Mouse (Mus musculus) intestine, postnatal 0 days (tissue): ENCODE measurements at regions not wholly inside any gene's neighbourhood (a gene's known extent, or its start where the extent isn't known, plus 50 kb on each side); places are given as distances from the start of the nearest gene placed in this dataset.

Source experiments
- ATAC-seq: fragments of 200-750 bp; cut with Nextera tagmentation; 2 replicates; pipeline ENCODE4 v1.8.0; 2017; ENCODE audit warnings: mild to moderate bottlenecking, moderate TSS enrichment, moderate library complexity
- H3K27ac ChIP-seq: fragments of 300-500 bp; sonication (generic); 2 replicates; pipeline ENCODE4 v1.5.1; 2014; ENCODE audit warnings: mild to moderate bottlenecking, low read depth, low read length, moderate library complexity
- H3K27me3 ChIP-seq: fragments of 300-500 bp; sonication (generic); replicated peaks from 2 replicates; pipeline ENCODE4 v1.6.1; 2014; ENCODE audit warnings: low read length, mixed read lengths; ENCODE audit not compliant: control insufficient read depth, insufficient read depth
- H3K36me3 ChIP-seq: fragments of 300-500 bp; sonication (generic); 2 replicates; pipeline ENCODE4 v1.6.1; 2014; ENCODE audit warnings: mild to moderate bottlenecking, moderate library complexity; ENCODE audit not compliant: control insufficient read depth, insufficient read depth
- H3K4me1 ChIP-seq: fragments of 300-500 bp; sonication (generic); replicated peaks from 2 replicates; pipeline ENCODE4 v1.6.1; 2014; ENCODE audit warnings: antibody characterized with exemption, low read length, mixed read lengths; ENCODE audit not compliant: control insufficient read depth, insufficient read depth
- H3K4me2 ChIP-seq: fragments of 300-500 bp; sonication (generic); replicated peaks from 2 replicates; pipeline ENCODE4 v1.6.1; 2014; ENCODE audit warnings: low read depth, mild to moderate bottlenecking, moderate library complexity
- H3K4me3 ChIP-seq: fragments of 300-500 bp; sonication (generic); 2 replicates; pipeline ENCODE4 v1.5.1; 2014; ENCODE audit warnings: low read depth, low read length
- H3K9ac ChIP-seq: fragments of 300-500 bp; sonication (generic); 2 replicates; pipeline ENCODE4 v1.6.1; 2014; ENCODE audit warnings: mild to moderate bottlenecking, low read depth, low read length
- H3K9me3 ChIP-seq: fragments of 300-500 bp; sonication (generic); 2 replicates; pipeline ENCODE4 v1.6.1; 2016; ENCODE audit warnings: mixed run types; ENCODE audit not compliant: control insufficient read depth
- CTCF ChIP-seq: sonication (generic); IDR thresholded peaks from 2 replicates; pipeline ENCODE4 v1.5.1; 2016; ENCODE audit warnings: low read depth, mild to moderate bottlenecking, control low read depth, antibody characterized with exemption, moderate library complexity
- WGBS: fragments of 180-500 bp; shearing (Covaris S2); extraction: QIAGEN DNeasy Blood & Tissue Kit; methylation state at CpG from one replicate; pipeline ENCODE4 v1.1.7; 2014; 5-methylcytosine and 5-hydroxymethylcytosine counted together

- Histone ChIP-seq H3K9ac (no peak overlapping the region), H3K27ac (no peak overlapping the region), H3K27me3 (no peaks in the 10 kb centered on the region), H3K4me2 (no peak overlapping the region), H3K4me1 (no peaks in the 10 kb centered on the region), H3K9me3 (no peaks in the 10 kb centered on the region), H3K36me3 (no peaks in the 10 kb centered on the region), H3K4me3 (no peak overlapping the region)
- WGBS: 54% methylated on average over 5 of the region's 5 CpGs
- no peak for ATAC-seq
- TF ChIP-seq CTCF: no peak
Measured at GRCm38 (mm10) chr9:47909051-47909450, 252.8 kb upstream of the Nxpe4 start.

DNA sequence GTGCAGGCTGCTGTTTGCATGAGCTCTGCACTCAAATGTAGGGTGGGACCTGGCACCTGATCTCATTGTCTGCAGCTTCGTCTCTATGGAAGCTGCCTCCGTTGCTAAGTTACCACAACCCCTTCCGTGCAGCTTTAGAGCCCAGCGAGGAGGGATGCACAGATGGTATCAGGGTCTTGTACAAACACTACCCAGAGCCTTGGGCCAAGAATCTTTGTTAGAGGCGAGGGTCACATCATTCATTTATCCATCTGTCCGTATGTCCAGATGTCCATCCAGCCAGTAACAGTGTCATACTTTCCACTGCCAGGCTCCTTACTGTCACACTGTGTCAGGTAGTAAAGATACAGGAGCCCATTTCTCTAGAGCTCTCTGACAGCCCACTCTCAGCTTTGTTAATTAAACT, 251.3 kb upstream of the Nxpe4 start:
- H3K9me3 ChIP-seq: no peaks in the 10 kb centered on the region
- no peak overlapping the region for H3K4me2 ChIP-seq
- H3K27me3 ChIP-seq: no peaks in the 10 kb centered on the region
- 22% methylated on average over 6 of the region's 6 CpGs for WGBS
- no peak overlapping the region for H3K4me3 ChIP-seq
- H3K4me1 ChIP-seq: no peaks in the 10 kb centered on the region
- H3K27ac ChIP-seq: no peak overlapping the region
- no peaks in the 10 kb centered on the region for H3K36me3 ChIP-seq
- no peak for TF ChIP-seq CTCF
- ATAC-seq: no peak
- H3K9ac ChIP-seq: no peak overlapping the region

DNA sequence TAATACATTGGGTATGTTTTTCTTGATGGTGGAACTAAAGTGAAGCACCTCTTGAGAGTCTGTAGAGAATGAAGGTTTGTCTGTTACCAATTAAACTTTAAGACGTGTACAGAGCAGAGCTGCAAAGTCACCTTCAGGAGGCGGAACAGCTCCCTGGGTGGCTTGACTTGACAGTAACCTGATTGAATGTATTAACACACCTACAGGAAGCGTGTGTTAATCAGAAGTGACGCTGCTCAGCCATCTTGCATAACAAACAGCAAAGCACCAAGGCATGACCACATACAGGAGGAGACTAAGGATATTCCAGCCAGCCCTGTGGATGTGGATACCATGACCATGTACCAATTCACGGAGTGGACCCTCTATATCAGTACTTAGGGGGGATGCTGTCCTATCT, 249.0 kb upstream of the Nxpe4 start:
- Histone ChIP-seq H3K9ac (no peak overlapping the region), H3K27ac (no peak overlapping the region), H3K9me3 (no peaks in the 10 kb centered on the region), H3K4me2 (no peak overlapping the region), H3K4me3 (no peak overlapping the region), H3K36me3 (no peaks in the 10 kb centered on the region), H3K27me3 (no peaks in the 10 kb centered on the region), H3K4me1 (no peaks in the 10 kb centered on the region)
- 81% methylated on average over 5 of the region's 5 CpGs for WGBS
- no peak for TF ChIP-seq CTCF
- no peak for ATAC-seq

GRCm38 (mm10) chr9:47935299-47935698, 226.5 kb upstream of the Nxpe4 start:
- Histone ChIP-seq H3K36me3 (no peaks in the 10 kb centered on the region), H3K4me3 (no peak overlapping the region), H3K4me2 (no peak overlapping the region), H3K9ac (no peak overlapping the region), H3K9me3 (no peaks in the 10 kb centered on the region), H3K27me3 (no peaks in the 10 kb centered on the region), H3K4me1 (no peaks in the 10 kb centered on the region), H3K27ac (no peak overlapping the region)
- 79% methylated on average over 2 of the region's 2 CpGs for WGBS
- peak; percentile 56 for TF ChIP-seq CTCF
- ATAC-seq: no peak

DNA sequence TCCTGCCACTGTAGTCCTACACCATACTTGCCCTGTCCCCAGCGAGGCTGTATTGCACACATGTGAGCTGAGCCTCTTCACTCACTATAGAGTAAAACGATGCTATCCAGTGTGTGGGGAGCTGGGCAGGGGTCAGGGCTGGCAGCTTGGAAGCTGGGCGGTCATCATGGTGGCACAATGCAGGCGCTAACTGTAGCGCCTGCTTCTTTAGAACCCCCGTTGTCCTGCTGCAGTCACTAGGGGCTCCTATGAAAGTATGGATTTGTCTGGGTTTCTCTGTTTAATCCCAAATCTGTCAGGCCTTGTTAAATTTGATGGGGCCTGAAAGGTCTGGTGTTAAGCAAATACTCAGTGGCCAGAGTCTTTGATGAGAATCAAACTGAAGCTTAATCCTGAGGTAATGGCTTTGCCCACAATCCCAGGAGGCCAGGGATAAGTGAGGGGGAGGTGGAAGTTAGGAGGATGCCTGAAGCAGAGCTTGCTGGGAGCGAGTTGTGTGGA, 225.8 kb upstream of the Nxpe4 start:
- no peak overlapping the region for H3K27ac ChIP-seq
- no peak overlapping the region for H3K4me3 ChIP-seq
- H3K4me2 ChIP-seq: no peak overlapping the region
- no peak overlapping the region for H3K9ac ChIP-seq
- ATAC-seq: no peak
- H3K9me3 ChIP-seq: no peaks in the 10 kb centered on the region
- no peaks in the 10 kb centered on the region for H3K36me3 ChIP-seq
- WGBS: 71% methylated on average over 7 of the region's 7 CpGs
- H3K27me3 ChIP-seq: no peaks in the 10 kb centered on the region
- H3K4me1 ChIP-seq: no peaks in the 10 kb centered on the region
- no peak for TF ChIP-seq CTCF

GRCm38 (mm10) chr9:47938941-47939710, 222.7 kb upstream of the Nxpe4 start:
- ATAC-seq: no peak
- H3K4me1 ChIP-seq: no peaks in the 10 kb centered on the region
- no peak overlapping the region for H3K9ac ChIP-seq
- H3K27ac ChIP-seq: no peak overlapping the region
- H3K36me3 ChIP-seq: no peaks in the 10 kb centered on the region
- no peaks in the 10 kb centered on the region for H3K27me3 ChIP-seq
- TF ChIP-seq CTCF: no peak
- H3K4me2 ChIP-seq: no peak overlapping the region
- no peaks in the 10 kb centered on the region for H3K9me3 ChIP-seq
- H3K4me3 ChIP-seq: no peak overlapping the region
- WGBS: 73% methylated on average over 14 of the region's 14 CpGs
